Mouse (Mus musculus): ENCODE results near the gene Ece2.

Ece2 gene

GRCm38 (mm10) chr16:20690774-20691173, 61.1 kb downstream of the Ece2 start:
- no peak for DNase-seq (ENCODE audit: low read depth, low spot score)

- no peak for DNase-seq (ENCODE audit: low read depth, low spot score)
These were observed 62.0 kb downstream of the Ece2 start for GRCm38 (mm10) chr16:20691617-20692016.

- DNase-seq (ENCODE audit: low read depth, low spot score): no peak
These were observed 62.8 kb downstream of the Ece2 start for GRCm38 (mm10) chr16:20692241-20692965.

- DNase-seq (ENCODE audit: low read depth, low spot score): peak; percentile 87
These were observed 63.6 kb downstream of the Ece2 start, which contains the start of gene Fam131a for GRCm38 (mm10) chr16:20693111-20693701. TSS of gene Fam131a (plus strand) at chr16:20693241.

- DNase-seq (ENCODE audit: low read depth, low spot score): no peak
These were observed 65.2 kb downstream of the Ece2 start for GRCm38 (mm10) chr16:20694781-20695180.

- peak; percentile 81 for DNase-seq (ENCODE audit: low read depth, low spot score)
These were observed 66.1 kb downstream of the Ece2 start for GRCm38 (mm10) chr16:20695622-20696323.
